Mouse (Mus musculus): ENCODE measurements around the gene Gm5105. TPM values are rescaled to one million over a fixed set of nuclear protein-coding genes. Genes with fewer than 3 reads are reported as not detected.

Gm5105 gene
- polyA plus RNA-seq, 1 experiment from 2014 or later, result 0.19 TPM

- no peaks in the 10 kb centered on the region for H3K36me3 ChIP-seq (ENCODE audit: control insufficient read depth, insufficient read depth, low read length)
- H3K27me3 ChIP-seq (ENCODE audit: control insufficient read depth, insufficient read depth, low read length), result no peaks in the 10 kb centered on the region
- no peaks in the 10 kb centered on the region for H3K4me1 ChIP-seq (ENCODE audit: control insufficient read depth, insufficient read depth, low read length)
- H3K27ac ChIP-seq (ENCODE audit: low read length), result no peak overlapping the region
- no peak overlapping the region for H3K9ac ChIP-seq (ENCODE audit: low read length)
- no peak overlapping the region for H3K4me3 ChIP-seq (replicated peaks; ENCODE audit: low read length)
- no peak for ATAC-seq (ENCODE audit: insufficient read depth, low FRiP score)
- H3K9me3 ChIP-seq (replicated peaks; ENCODE audit: control insufficient read depth, low read length), result no peaks in the 10 kb centered on the region
- H3K4me2 ChIP-seq (ENCODE audit: low read depth, low read length), result no peak overlapping the region
- 59% methylated on average over 7 of the region's 7 CpGs for WGBS
Measured at GRCm38 (mm10) chr3:138043316-138043715, 23.9 kb downstream of the Gm5105 start.

DNA sequence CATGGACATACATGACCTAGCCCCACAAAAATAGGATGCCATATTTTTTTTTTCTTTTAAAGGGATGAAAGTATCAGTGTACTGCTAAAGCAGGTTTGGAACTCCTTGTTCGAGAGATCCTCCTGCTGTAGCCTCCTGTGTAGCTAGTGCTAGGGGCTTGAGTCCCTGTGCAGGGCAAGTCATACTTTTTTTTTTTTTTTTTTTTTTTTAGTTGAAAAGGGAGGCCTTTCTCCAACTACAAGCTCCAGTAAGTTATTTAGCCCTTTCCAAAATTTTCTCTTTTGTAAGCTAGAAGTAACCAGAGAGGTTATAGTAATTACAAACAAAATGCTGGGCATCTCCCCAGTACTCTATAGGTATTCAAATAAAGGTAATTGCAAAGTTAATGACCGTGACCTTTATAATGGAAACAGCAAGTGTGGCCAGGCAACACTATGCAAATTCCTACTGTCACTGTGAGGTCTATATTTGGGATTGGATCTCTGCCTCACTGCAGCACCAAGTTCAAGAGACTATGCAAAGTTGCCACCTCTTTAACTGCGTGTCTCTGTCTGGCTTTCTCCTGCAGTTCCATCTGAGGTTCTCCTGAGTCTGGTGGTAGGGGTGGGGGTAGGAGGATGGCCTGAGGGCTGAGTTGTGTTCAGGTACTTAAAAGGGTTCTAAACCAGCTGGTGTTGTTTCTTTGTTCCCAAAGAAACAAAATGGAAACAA is 25.4 kb downstream of the Gm5105 start:
- H3K9ac ChIP-seq (ENCODE audit: low read length), result no peak overlapping the region
- H3K27ac ChIP-seq (ENCODE audit: low read length), result no peak overlapping the region
- 85% methylated on average over 3 of the region's 3 CpGs for WGBS
- no peak overlapping the region for H3K4me3 ChIP-seq (replicated peaks; ENCODE audit: low read length)
- H3K4me1 ChIP-seq (ENCODE audit: control insufficient read depth, insufficient read depth, low read length), result no peaks in the 10 kb centered on the region
- no peaks in the 10 kb centered on the region for H3K36me3 ChIP-seq (ENCODE audit: control insufficient read depth, insufficient read depth, low read length)
- ATAC-seq (ENCODE audit: insufficient read depth, low FRiP score), result no peak
- no peaks in the 10 kb centered on the region for H3K9me3 ChIP-seq (replicated peaks; ENCODE audit: control insufficient read depth, low read length)
- H3K27me3 ChIP-seq (ENCODE audit: control insufficient read depth, insufficient read depth, low read length), result no peaks in the 10 kb centered on the region
- no peak overlapping the region for H3K4me2 ChIP-seq (ENCODE audit: low read depth, low read length)

DNA sequence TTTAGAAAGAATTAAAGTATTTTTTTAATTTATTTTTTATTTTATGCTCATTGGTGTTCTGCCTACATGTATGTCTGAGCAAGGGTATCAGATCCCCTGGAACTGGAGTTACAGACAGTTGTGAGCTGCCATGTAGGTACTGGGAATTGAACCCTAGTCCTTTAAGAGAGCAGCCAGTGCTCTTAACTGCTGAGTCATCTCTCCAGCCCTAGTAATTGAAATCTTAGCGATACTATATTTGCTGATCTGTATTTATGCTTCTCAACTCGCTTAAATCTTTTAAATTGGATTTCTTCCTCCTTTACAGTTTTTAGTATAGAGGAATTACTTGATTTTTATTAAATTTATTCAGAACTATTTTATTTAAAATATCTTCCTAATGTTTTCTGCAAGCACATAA is 26.2 kb downstream of the Gm5105 start:
- ATAC-seq (ENCODE audit: insufficient read depth, low FRiP score), result no peak
- H3K4me2 ChIP-seq (ENCODE audit: low read depth, low read length), result no peak overlapping the region
- WGBS, result 76% methylated on average over 2 of the region's 2 CpGs

DNA sequence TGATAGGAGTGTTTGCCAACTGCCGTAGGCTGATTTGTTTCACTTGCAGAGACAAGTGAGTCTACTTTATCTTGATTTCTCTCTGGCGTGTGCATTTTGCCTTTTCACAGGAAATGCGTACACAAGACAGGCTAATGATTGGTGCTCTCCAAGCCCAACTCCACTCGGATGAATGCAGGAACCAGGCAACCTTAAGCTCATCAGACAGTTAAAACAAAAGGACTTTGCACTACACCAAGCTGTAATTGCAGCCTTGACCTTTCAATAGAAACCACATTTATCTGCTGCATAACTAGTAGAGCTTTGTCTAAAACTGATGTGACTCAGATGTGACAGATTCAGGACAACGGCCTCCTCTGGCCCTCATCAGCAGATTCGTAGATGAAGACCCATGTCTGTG is 33.2 kb downstream of the Gm5105 start:
- 61% methylated on average over 6 of the region's 6 CpGs for WGBS
- Histone ChIP-seq H3K27me3 (ENCODE audit: control insufficient read depth, insufficient read depth, low read length) (no peaks in the 10 kb centered on the region), H3K4me2 (ENCODE audit: low read depth, low read length) (no peak overlapping the region), H3K36me3 (ENCODE audit: control insufficient read depth, insufficient read depth, low read length) (no peaks in the 10 kb centered on the region), H3K4me1 (ENCODE audit: control insufficient read depth, insufficient read depth, low read length) (no peaks in the 10 kb centered on the region), H3K9me3 (replicated peaks; ENCODE audit: control insufficient read depth, low read length) (no peaks in the 10 kb centered on the region), H3K4me3 (replicated peaks; ENCODE audit: low read length) (no peak overlapping the region), H3K9ac (ENCODE audit: low read length) (no peak overlapping the region), H3K27ac (ENCODE audit: low read length) (no peak overlapping the region)
- no peak for ATAC-seq (ENCODE audit: insufficient read depth, low FRiP score)

More for the DNA sequence above, 26.2 kb downstream of the Gm5105 start:
- H3K9ac ChIP-seq (ENCODE audit: low read length), result no peak overlapping the region
- no peaks in the 10 kb centered on the region for H3K4me1 ChIP-seq (ENCODE audit: control insufficient read depth, insufficient read depth, low read length)
- H3K27me3 ChIP-seq (ENCODE audit: control insufficient read depth, insufficient read depth, low read length), result no peaks in the 10 kb centered on the region
- H3K36me3 ChIP-seq (ENCODE audit: control insufficient read depth, insufficient read depth, low read length), result no peaks in the 10 kb centered on the region
- no peaks in the 10 kb centered on the region for H3K9me3 ChIP-seq (replicated peaks; ENCODE audit: control insufficient read depth, low read length)
- no peak overlapping the region for H3K27ac ChIP-seq (ENCODE audit: low read length)
- H3K4me3 ChIP-seq (replicated peaks; ENCODE audit: low read length), result no peak overlapping the region

GRCm38 (mm10) chr3:138030563-138030962 is 36.6 kb downstream of the Gm5105 start:
- no peak for ATAC-seq (ENCODE audit: insufficient read depth, low FRiP score)
- Histone ChIP-seq H3K9me3 (replicated peaks; ENCODE audit: control insufficient read depth, low read length) (no peaks in the 10 kb centered on the region), H3K27ac (ENCODE audit: low read length) (no peak overlapping the region), H3K4me1 (ENCODE audit: control insufficient read depth, insufficient read depth, low read length) (no peaks in the 10 kb centered on the region), H3K4me2 (ENCODE audit: low read depth, low read length) (no peak overlapping the region), H3K9ac (ENCODE audit: low read length) (no peak overlapping the region), H3K4me3 (replicated peaks; ENCODE audit: low read length) (no peak overlapping the region), H3K27me3 (ENCODE audit: control insufficient read depth, insufficient read depth, low read length) (no peaks in the 10 kb centered on the region), H3K36me3 (ENCODE audit: control insufficient read depth, insufficient read depth, low read length) (no peaks in the 10 kb centered on the region)
- WGBS, result 81% methylated on average over 6 of the region's 6 CpGs

DNA sequence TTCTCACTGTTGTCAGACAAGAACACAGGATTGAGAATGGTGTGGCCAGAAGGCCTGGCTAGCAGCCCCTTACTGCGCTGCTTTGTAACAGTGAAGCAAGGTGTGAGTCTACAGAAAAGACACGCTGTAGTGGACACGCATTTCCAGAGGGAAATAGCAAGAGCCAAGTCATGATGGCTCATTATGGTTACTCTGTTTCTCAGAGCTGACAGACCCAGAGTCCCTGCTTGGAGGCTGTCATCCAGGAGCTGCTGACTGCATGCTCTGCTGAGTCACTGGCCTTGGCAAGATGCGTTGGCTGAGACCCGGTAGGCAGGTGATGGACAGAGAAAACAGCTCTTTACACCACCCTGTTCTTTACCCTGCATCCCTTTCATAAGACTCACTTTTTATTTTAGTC is 37.8 kb downstream of the Gm5105 start:
- no peak for ATAC-seq (ENCODE audit: insufficient read depth, low FRiP score)
- no peaks in the 10 kb centered on the region for H3K4me1 ChIP-seq (ENCODE audit: control insufficient read depth, insufficient read depth, low read length)
- no peaks in the 10 kb centered on the region for H3K27me3 ChIP-seq (ENCODE audit: control insufficient read depth, insufficient read depth, low read length)
- no peaks in the 10 kb centered on the region for H3K36me3 ChIP-seq (ENCODE audit: control insufficient read depth, insufficient read depth, low read length)
- 89% methylated on average over 5 of the region's 5 CpGs for WGBS
- no peak overlapping the region for H3K27ac ChIP-seq (ENCODE audit: low read length)
- H3K4me2 ChIP-seq (ENCODE audit: low read depth, low read length), result no peak overlapping the region
- H3K9me3 ChIP-seq (replicated peaks; ENCODE audit: control insufficient read depth, low read length), result no peaks in the 10 kb centered on the region
- no peak overlapping the region for H3K9ac ChIP-seq (ENCODE audit: low read length)
- H3K4me3 ChIP-seq (replicated peaks; ENCODE audit: low read length), result no peak overlapping the region

- 77% methylated on average over 5 of the region's 5 CpGs for WGBS
- no peaks in the 10 kb centered on the region for H3K27me3 ChIP-seq (ENCODE audit: control insufficient read depth, insufficient read depth, low read length)
- no peak for ATAC-seq (ENCODE audit: insufficient read depth, low FRiP score)
Measured at GRCm38 (mm10) chr3:138027575-138028362, 39.4 kb downstream of the Gm5105 start.

DNA sequence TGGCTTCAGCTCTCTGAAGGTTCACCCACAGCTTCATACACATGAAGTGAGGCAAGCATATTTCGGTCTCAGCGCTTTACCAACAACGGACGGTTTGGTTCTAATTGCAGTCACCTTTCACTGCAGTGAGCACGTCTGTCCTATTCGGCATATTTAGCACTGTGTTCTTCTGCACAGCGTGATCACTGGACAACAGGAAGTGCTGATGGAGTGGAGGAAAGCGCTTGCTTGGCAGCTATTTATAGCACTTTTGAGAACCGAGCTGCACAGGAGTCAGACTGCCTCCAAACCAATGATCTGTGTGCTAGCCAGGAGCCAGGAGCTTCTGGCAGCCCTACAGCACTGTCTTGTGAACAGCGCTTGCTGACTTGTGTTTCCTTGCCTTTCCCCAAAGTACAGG is 40.9 kb downstream of the Gm5105 start:
- no peak overlapping the region for H3K4me3 ChIP-seq (replicated peaks; ENCODE audit: low read length)
- no peak overlapping the region for H3K9ac ChIP-seq (ENCODE audit: low read length)
- WGBS, result 65% methylated on average over 10 of the region's 10 CpGs
- no peaks in the 10 kb centered on the region for H3K36me3 ChIP-seq (ENCODE audit: control insufficient read depth, insufficient read depth, low read length)
- H3K9me3 ChIP-seq (replicated peaks; ENCODE audit: control insufficient read depth, low read length), result no peaks in the 10 kb centered on the region
- no peaks in the 10 kb centered on the region for H3K4me1 ChIP-seq (ENCODE audit: control insufficient read depth, insufficient read depth, low read length)
- ATAC-seq (ENCODE audit: insufficient read depth, low FRiP score), result no peak
- no peaks in the 10 kb centered on the region for H3K27me3 ChIP-seq (ENCODE audit: control insufficient read depth, insufficient read depth, low read length)
- no peak overlapping the region for H3K4me2 ChIP-seq (ENCODE audit: low read depth, low read length)
- H3K27ac ChIP-seq (ENCODE audit: low read length), result no peak overlapping the region

More at GRCm38 (mm10) chr3:138027575-138028362, 39.4 kb downstream of the Gm5105 start:
- no peak overlapping the region for H3K4me3 ChIP-seq (replicated peaks; ENCODE audit: low read length)
- no peak overlapping the region for H3K4me2 ChIP-seq (ENCODE audit: low read depth, low read length)
- H3K4me1 ChIP-seq (ENCODE audit: control insufficient read depth, insufficient read depth, low read length), result no peaks in the 10 kb centered on the region
- H3K27ac ChIP-seq (ENCODE audit: low read length), result no peak overlapping the region
- no peak overlapping the region for H3K9ac ChIP-seq (ENCODE audit: low read length)
- H3K36me3 ChIP-seq (ENCODE audit: control insufficient read depth, insufficient read depth, low read length), result no peaks in the 10 kb centered on the region
- H3K9me3 ChIP-seq (replicated peaks; ENCODE audit: control insufficient read depth, low read length), result no peaks in the 10 kb centered on the region

DNA sequence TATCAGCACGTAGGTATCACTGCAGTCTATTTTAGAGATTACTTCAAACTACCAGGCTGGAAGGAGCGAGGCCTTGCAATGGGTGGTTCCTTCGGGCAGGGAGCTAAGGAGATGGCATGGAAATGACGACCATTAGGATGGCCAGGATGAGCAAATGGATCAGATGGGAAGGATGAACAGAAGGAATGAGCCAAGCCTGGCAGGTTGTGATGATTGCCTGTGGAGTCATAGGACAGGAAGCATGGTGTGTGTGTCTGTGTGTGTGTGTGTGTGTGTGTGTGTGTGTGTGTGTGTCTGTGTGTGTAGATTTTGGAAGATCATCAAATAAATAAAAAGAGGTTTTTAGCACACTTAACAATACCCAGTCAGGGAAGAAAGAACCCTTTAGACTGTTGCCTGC is 44.5 kb downstream of the Gm5105 start:
- no peak for ATAC-seq (ENCODE audit: insufficient read depth, low FRiP score)
- H3K9me3 ChIP-seq (replicated peaks; ENCODE audit: control insufficient read depth, low read length), result no peaks in the 10 kb centered on the region; the same call in 1 of the 2 replicates
- H3K9ac ChIP-seq (ENCODE audit: low read length), result no peak overlapping the region
- H3K27me3 ChIP-seq (ENCODE audit: control insufficient read depth, insufficient read depth, low read length), result no peaks in the 10 kb centered on the region
- H3K4me3 ChIP-seq (replicated peaks; ENCODE audit: low read length), result no peak overlapping the region
- 89% methylated on average over 4 of the region's 4 CpGs for whole genome bisulfite sequencing
- H3K27ac ChIP-seq (ENCODE audit: low read length), result no peak overlapping the region
- H3K36me3 ChIP-seq (ENCODE audit: control insufficient read depth, insufficient read depth, low read length), result no peaks in the 10 kb centered on the region
- no peaks in the 10 kb centered on the region for H3K4me1 ChIP-seq (ENCODE audit: control insufficient read depth, insufficient read depth, low read length)
- H3K4me2 ChIP-seq (ENCODE audit: low read depth, low read length), result no peak overlapping the region
